Mouse (Mus musculus) embryo, embryonic 10.5 days (tissue): Measurements from ENCODE around the gene Sik3.

Source experiments
- DNase-seq: peaks from one replicate; pipeline ENCODE4 v3.0.0-alpha.2; 2015; ENCODE audit warnings: low spot score

Sik3 gene

GRCm38 (mm10) chr9:46012091-46013008 lies at the start of gene Sik3, which contains the start of gene Pafah1b2:
Gene Sik3, plus strand, starts transcription at chr9:46012820.
Gene Pafah1b2, minus strand, starts transcription at chr9:46012690.
- peak; percentile 96 for DNase-seq

GRCm38 (mm10) chr9:45963577-45963976 lies 49.0 kb upstream of the Sik3 start:
- no peak for DNase-seq

- DNase-seq: no peak
Observed at GRCm38 (mm10) chr9:45976884-45977283, 35.7 kb upstream of the Sik3 start.

- DNase-seq: no peak
Observed at GRCm38 (mm10) chr9:45979778-45980177, 32.8 kb upstream of the Sik3 start.

- no peak for DNase-seq
Observed at GRCm38 (mm10) chr9:45980611-45981010, 32.0 kb upstream of the Sik3 start.

- no peak for DNase-seq
Observed at GRCm38 (mm10) chr9:45981331-45981730, 31.3 kb upstream of the Sik3 start.

- peak; percentile 39 for DNase-seq
Observed at GRCm38 (mm10) chr9:45983676-45984408, 28.8 kb upstream of the Sik3 start.

GRCm38 (mm10) chr9:45984409-45985228 lies 28.0 kb upstream of the Sik3 start:
- DNase-seq: peak; percentile 96

GRCm38 (mm10) chr9:45985229-45985567 lies 27.4 kb upstream of the Sik3 start:
- DNase-seq: peak; percentile 80

- no peak for DNase-seq
Observed at GRCm38 (mm10) chr9:45999009-45999408, 13.6 kb upstream of the Sik3 start.

GRCm38 (mm10) chr9:46003729-46004128 lies 8.9 kb upstream of the Sik3 start:
- peak; percentile 92 for DNase-seq

GRCm38 (mm10) chr9:46004529-46004928 lies 8.1 kb upstream of the Sik3 start:
- no peak for DNase-seq

GRCm38 (mm10) chr9:46006224-46006623 lies 6.4 kb upstream of the Sik3 start:
- no peak for DNase-seq

- DNase-seq: no peak
Observed at GRCm38 (mm10) chr9:46008931-46009668, 3.5 kb upstream of the Sik3 start.

- DNase-seq: no peak
Observed at GRCm38 (mm10) chr9:46009669-46009983, 3.0 kb upstream of the Sik3 start.

- no peak for DNase-seq
Observed at GRCm38 (mm10) chr9:46011094-46011970, 1.3 kb upstream of the Sik3 start.

- DNase-seq: peak; percentile 63
Observed at GRCm38 (mm10) chr9:46013009-46013586, 478 bp downstream of the Sik3 start.

- no peak for DNase-seq
Observed at GRCm38 (mm10) chr9:46013616-46014015, 996 bp downstream of the Sik3 start.

GRCm38 (mm10) chr9:46014251-46014681 lies 1.6 kb downstream of the Sik3 start:
- peak; percentile 70 for DNase-seq

GRCm38 (mm10) chr9:46015081-46015551 lies 2.5 kb downstream of the Sik3 start:
- no peak for DNase-seq
